Mouse (Mus musculus) spleen, adult 2 months (tissue): Measurements from ENCODE around the gene Spg21.

Experiments used
- CTCF ChIP-seq: fragments of 200-500 bp; IDR thresholded peaks from 2 replicates; pipeline ENCODE4 v1.5.1; 2011; ENCODE audit warnings: mild to moderate bottlenecking, inconsistent platforms; ENCODE audit not compliant: insufficient read depth, insufficient read length, insufficient replicate concordance; ENCODE audit errors: extremely low read depth
- POLR2A ChIP-seq: fragments of 200-500 bp; IDR thresholded peaks from 2 replicates; pipeline ENCODE4 v1.6.1; 2011; ENCODE audit warnings: low read depth, low read length, inconsistent platforms

DNA sequence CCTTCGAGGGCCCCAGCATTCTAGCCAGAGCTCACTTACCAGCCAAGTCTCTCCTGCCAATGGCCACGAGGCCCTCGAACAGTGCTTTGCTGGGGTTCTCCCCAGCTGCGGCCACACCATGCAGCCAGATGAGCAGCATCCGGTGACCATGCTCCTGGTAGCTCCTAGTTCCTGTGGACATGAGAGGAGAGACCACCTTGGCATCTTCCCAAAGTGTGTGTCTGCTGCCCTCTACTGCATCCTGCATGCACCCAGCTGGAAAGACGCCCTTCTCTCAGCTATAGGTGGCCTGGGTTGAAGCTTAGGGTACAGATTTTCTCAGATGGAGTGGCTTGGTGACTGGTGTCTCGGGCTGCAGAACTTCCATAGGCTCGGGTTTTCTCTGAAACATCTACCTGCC is 41.4 kb downstream of the Spg21 start:
- TF ChIP-seq CTCF = no peak
- TF ChIP-seq POLR2A = no peak
